Mouse (Mus musculus): ENCODE data around the gene Lsm2.

- TF ChIP-seq CTCF (IDR thresholded peaks at IDR 0.05; ENCODE audit: low read depth) (no peak), EP300 (IDR thresholded peaks at IDR 0.05; ENCODE audit: low read depth) (no peak)
These were observed 17.0 kb upstream of the Lsm2 start for GRCm38 (mm10) chr17:34964640-34965049.

Measured in liver, postnatal 0 days (tissue).